Mouse (Mus musculus) hindbrain, embryonic 14.5 days (tissue): ENCODE measurements at regions not wholly inside any gene's neighbourhood (a gene's known extent, or its start where the extent isn't known, plus 50 kb on each side); places are given as distances from the start of the nearest gene placed in this dataset.

ENCODE experiments used
- ATAC-seq: fragments of 200-750 bp; cut with Nextera tagmentation; 2 replicates; pipeline ENCODE4 v1.8.0; 2017; ENCODE audit warnings: moderate number of reproducible peaks, mild to moderate bottlenecking, moderate TSS enrichment, moderate library complexity; ENCODE audit not compliant: low FRiP score
- DNase-seq: peaks from one replicate; pipeline ENCODE4 v3.0.0-alpha.2; 2015; ENCODE audit warnings: low spot score
- H3K27ac ChIP-seq: fragments of 300-500 bp; sonication (generic); 2 replicates; pipeline ENCODE4 v1.5.1; 2014; ENCODE audit warnings: mild to moderate bottlenecking, moderate library complexity
- H3K27me3 ChIP-seq: fragments of 300-500 bp; sonication (generic); 2 replicates; pipeline ENCODE4 v1.6.1; 2014; ENCODE audit warnings: mild to moderate bottlenecking, low read length, mixed read lengths; ENCODE audit not compliant: control insufficient read depth, insufficient read depth
- H3K36me3 ChIP-seq: fragments of 300-500 bp; sonication (generic); replicated peaks from 2 replicates; pipeline ENCODE4 v1.6.1; 2014; ENCODE audit not compliant: control insufficient read depth, insufficient read depth
- H3K4me1 ChIP-seq: fragments of 300-500 bp; sonication (generic); replicated peaks from 2 replicates; pipeline ENCODE4 v1.6.1; 2014; ENCODE audit warnings: antibody characterized with exemption, low read length, mixed read lengths; ENCODE audit not compliant: control insufficient read depth, insufficient read depth
- H3K4me2 ChIP-seq: fragments of 300-500 bp; sonication (generic); replicated peaks from 2 replicates; pipeline ENCODE4 v1.6.1; 2014; ENCODE audit warnings: mild to moderate bottlenecking, moderate library complexity
- H3K4me3 ChIP-seq: fragments of 300-500 bp; sonication (generic); replicated peaks from 2 replicates; pipeline ENCODE4 v1.5.1; 2014; ENCODE audit warnings: mild to moderate bottlenecking, low read length
- H3K9ac ChIP-seq: fragments of 300-500 bp; sonication (generic); 2 replicates; pipeline ENCODE4 v1.6.1; 2014
- H3K9me3 ChIP-seq: fragments of 300-500 bp; sonication (generic); 2 replicates; pipeline ENCODE4 v1.6.1; 2016; ENCODE audit warnings: low read length; ENCODE audit not compliant: control insufficient read depth
- WGBS: fragments of 180-500 bp; shearing (Covaris S2); extraction: QIAGEN DNeasy Blood & Tissue Kit; methylation state at CpG from one replicate; pipeline ENCODE4 v1.1.7; 2014; 5-methylcytosine and 5-hydroxymethylcytosine counted together

GRCm38 (mm10) chr13:111920534-111920933, 111.7 kb upstream of the Map3k1 start:
- 91% methylated on average over 2 of the region's 2 CpGs for WGBS
- Histone ChIP-seq H3K9ac (no peak overlapping the region), H3K27ac (no peak overlapping the region), H3K27me3 (no peaks in the 10 kb centered on the region), H3K4me1 (no peaks in the 10 kb centered on the region), H3K36me3 (no peaks in the 10 kb centered on the region), H3K4me3 (no peak overlapping the region), H3K9me3 (peaks cover 4% of the 10 kb centered on the region; the same call in 1 of the 2 replicates), H3K4me2 (no peak overlapping the region)
- DNase-seq (no peak), ATAC-seq (no peak)

- ATAC-seq (no peak), DNase-seq (no peak)
- Histone ChIP-seq H3K27me3 (no peaks in the 10 kb centered on the region), H3K9me3 (peaks cover 4% of the 10 kb centered on the region; the same call in 1 of the 2 replicates), H3K4me2 (no peak overlapping the region), H3K36me3 (no peaks in the 10 kb centered on the region), H3K9ac (no peak overlapping the region), H3K4me3 (no peak overlapping the region), H3K27ac (no peak overlapping the region), H3K4me1 (no peaks in the 10 kb centered on the region)
- 93% methylated on average over 5 of the region's 5 CpGs for WGBS
These were observed 112.6 kb upstream of the Map3k1 start for GRCm38 (mm10) chr13:111921142-111922035.

GRCm38 (mm10) chr13:111925349-111925748, 116.6 kb upstream of the Map3k1 start:
- H3K4me3 ChIP-seq = no peak overlapping the region
- 0 out of 2 replicates have a peak, but pooled peaks cover 3% of the 10 kb centered on the region for H3K4me1 ChIP-seq
- ATAC-seq (no peak), DNase-seq (no peak)
- H3K27me3 ChIP-seq = no peaks in the 10 kb centered on the region
- peaks cover 4% of the 10 kb centered on the region; the same call in 1 of the 2 replicates for H3K9me3 ChIP-seq
- no peak overlapping the region for H3K4me2 ChIP-seq
- no peak overlapping the region for H3K27ac ChIP-seq
- no peaks in the 10 kb centered on the region for H3K36me3 ChIP-seq
- 84% methylated on average over 7 of the region's 7 CpGs for WGBS
- H3K9ac ChIP-seq = no peak overlapping the region

GRCm38 (mm10) chr13:111926801-111927200, 118.0 kb upstream of the Map3k1 start:
- ATAC-seq = no peak; the same call in 1 of the 2 replicates
- 67% methylated on average over 8 of the region's 8 CpGs for WGBS
- peaks cover 4% of the 10 kb centered on the region; the same call in 1 of the 2 replicates for H3K9me3 ChIP-seq

GRCm38 (mm10) chr13:111927489-111927888, 118.7 kb upstream of the Map3k1 start:
- Histone ChIP-seq H3K27me3 (no peaks in the 10 kb centered on the region), H3K36me3 (no peaks in the 10 kb centered on the region), H3K4me1 (0 out of 2 replicates have a peak, but pooled peaks cover 3% of the 10 kb centered on the region), H3K9me3 (0 out of 2 replicates have a peak, but pooled peaks cover 4% of the 10 kb centered on the region), H3K27ac (no peak overlapping the region), H3K9ac (no peak overlapping the region), H3K4me2 (no peak overlapping the region), H3K4me3 (no peak overlapping the region)
- DNase-seq (no peak), ATAC-seq (no peak)
- WGBS = 80% methylated on average over 3 of the region's 3 CpGs

More at GRCm38 (mm10) chr13:111926801-111927200, 118.0 kb upstream of the Map3k1 start:
- Histone ChIP-seq H3K4me2 (no peak overlapping the region), H3K4me1 (0 out of 2 replicates have a peak, but pooled peaks cover 3% of the 10 kb centered on the region), H3K4me3 (no peak overlapping the region), H3K27ac (no peak overlapping the region), H3K36me3 (no peaks in the 10 kb centered on the region), H3K9ac (no peak overlapping the region), H3K27me3 (no peaks in the 10 kb centered on the region)
- peak; percentile 43 for DNase-seq

GRCm38 (mm10) chr13:111928636-111929544, 120.1 kb upstream of the Map3k1 start:
- Histone ChIP-seq H3K9ac (no peak overlapping the region), H3K4me3 (no peak overlapping the region), H3K9me3 (no peaks in the 10 kb centered on the region), H3K36me3 (no peaks in the 10 kb centered on the region), H3K27me3 (no peaks in the 10 kb centered on the region), H3K4me1 (0 out of 2 replicates have a peak, but pooled peaks cover 3% of the 10 kb centered on the region), H3K27ac (no peak overlapping the region), H3K4me2 (no peak overlapping the region)
- DNase-seq = no peak
- WGBS = 79% methylated on average over 9 of the region's 9 CpGs
- no peak for ATAC-seq

GRCm38 (mm10) chr13:111929908-111930307, 121.1 kb upstream of the Map3k1 start:
- 93% methylated on average over 1 of the region's 1 CpGs for WGBS
- 0 out of 2 replicates have a peak, but pooled peaks cover 3% of the 10 kb centered on the region for H3K4me1 ChIP-seq
- no peak for ATAC-seq

GRCm38 (mm10) chr13:111932464-111932863, 123.7 kb upstream of the Map3k1 start:
- no peaks in the 10 kb centered on the region for H3K27me3 ChIP-seq
- no peaks in the 10 kb centered on the region for H3K9me3 ChIP-seq
- no peak overlapping the region for H3K4me2 ChIP-seq
- WGBS = 81% methylated on average over 3 of the region's 3 CpGs
- ATAC-seq = no peak
- H3K9ac ChIP-seq = no peak overlapping the region
- no peak overlapping the region for H3K27ac ChIP-seq
- no peak overlapping the region for H3K4me3 ChIP-seq
- 0 out of 2 replicates have a peak, but pooled peaks cover under 1% of the 10 kb centered on the region for H3K4me1 ChIP-seq
- DNase-seq = no peak
- no peaks in the 10 kb centered on the region for H3K36me3 ChIP-seq

More at GRCm38 (mm10) chr13:111929908-111930307, 121.1 kb upstream of the Map3k1 start:
- no peaks in the 10 kb centered on the region for H3K27me3 ChIP-seq
- no peak overlapping the region for H3K9ac ChIP-seq
- no peaks in the 10 kb centered on the region for H3K9me3 ChIP-seq
- no peak overlapping the region for H3K4me3 ChIP-seq
- no peak overlapping the region for H3K27ac ChIP-seq
- H3K4me2 ChIP-seq = no peak overlapping the region
- DNase-seq = no peak
- no peaks in the 10 kb centered on the region for H3K36me3 ChIP-seq
